9 mouse cellular contexts compared by ENCODE assay signal in genomic region chr6:53022069-53022468, GRCm38 (mm10).
"Had no signal": no experiment of that assay in that cellular context is flagged by ENCODE, and none has a peak within 500 bp of the region (broad histone marks: within the 10 kb centered on the region; RNA-seq: fewer than 3 reads in every experiment).

No protein-coding gene starts in this region.

- DNase-seq: lung, adult 18-20 months; lung, embryonic 14.5 days; lung, postnatal 10 days; lung, postnatal 4 days; midbrain, embryonic 14.5 days; thymus, adult 18-20 months; thymus, postnatal 14 days; thymus, postnatal 36 days had no signal

- ATAC-seq: midbrain, embryonic 16.5 days had no signal
